Comparison of ENCODE assay signal across 23 mouse cellular contexts in the genomic region with DNA sequence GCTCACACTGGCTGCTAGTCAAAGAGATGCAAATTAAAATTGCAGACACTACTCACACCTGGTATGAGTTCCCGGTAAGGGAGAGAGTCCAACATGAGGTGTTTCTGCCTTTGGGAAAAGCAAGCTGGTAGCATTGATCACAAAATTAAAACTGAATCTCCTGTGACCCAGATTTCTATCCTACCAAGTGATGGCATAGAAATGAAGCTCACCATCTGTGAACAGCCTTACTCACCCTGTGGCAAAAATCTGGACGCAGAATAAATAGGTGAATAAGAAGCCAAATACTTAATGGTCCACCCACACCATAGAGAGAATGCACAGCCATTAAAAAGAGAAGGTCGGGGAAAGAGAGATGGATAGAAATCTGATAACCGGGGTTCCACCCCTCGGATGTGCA.
"Had no signal": no experiment of that assay in that cellular context is flagged by ENCODE, and none has a peak within 500 bp of the region (broad histone marks: within the 10 kb centered on the region; RNA-seq: fewer than 3 reads in every experiment).

No protein-coding gene starts in this region.

- H3K9me3 ChIP-seq: limb, embryonic 12.5 days; limb, embryonic 15.5 days; midbrain, embryonic 12.5 days; midbrain, embryonic 15.5 days; neural tube, embryonic 12.5 days; neural tube, embryonic 15.5 days had no signal

- H3K27me3 ChIP-seq: limb, embryonic 12.5 days; limb, embryonic 15.5 days; midbrain, embryonic 12.5 days; midbrain, embryonic 15.5 days; neural tube, embryonic 12.5 days; neural tube, embryonic 15.5 days had no signal

- ATAC-seq: liver, postnatal 0 days; lung, postnatal 0 days; midbrain, embryonic 15.5 days had no signal

- H3K36me3 ChIP-seq: limb, embryonic 12.5 days; limb, embryonic 15.5 days; midbrain, embryonic 12.5 days; midbrain, embryonic 15.5 days; neural tube, embryonic 12.5 days; neural tube, embryonic 15.5 days had no signal

- H3K4me1 ChIP-seq: limb, embryonic 12.5 days; limb, embryonic 15.5 days; midbrain, embryonic 12.5 days; neural tube, embryonic 12.5 days had no signal

- DNase-seq: kidney, postnatal 10 days; kidney, postnatal 4 days; left cerebral cortex, postnatal 4 days; liver, postnatal 0 days; lung, embryonic 14.5 days; right cerebral cortex, adult 18-20 months; right cerebral cortex, postnatal 14 days; right cerebral cortex, postnatal 4 days; thymus, adult 2 months; thymus, postnatal 14 days; thymus, postnatal 4 days had no signal

- H3K4me3 ChIP-seq: left cerebral cortex, adult 2 months; limb, embryonic 12.5 days; limb, embryonic 15.5 days; midbrain, embryonic 12.5 days; midbrain, embryonic 15.5 days; neural tube, embryonic 12.5 days; neural tube, embryonic 15.5 days had no signal

- H3K4me2 ChIP-seq: limb, embryonic 12.5 days; limb, embryonic 15.5 days; liver, embryonic 11.5 days; lung, embryonic 14.5 days; midbrain, embryonic 12.5 days; midbrain, embryonic 15.5 days; neural tube, embryonic 12.5 days; neural tube, embryonic 15.5 days had no signal

- H3K9ac ChIP-seq: limb, embryonic 12.5 days; limb, embryonic 15.5 days; liver, embryonic 14.5 days; liver, postnatal 0 days; lung, embryonic 14.5 days; midbrain, embryonic 12.5 days; midbrain, embryonic 15.5 days; neural tube, embryonic 12.5 days; neural tube, embryonic 15.5 days had no signal

- H3K27ac ChIP-seq: left cerebral cortex, adult 2 months; limb, embryonic 12.5 days; limb, embryonic 15.5 days; liver, embryonic 14.5 days; macrophage; midbrain, embryonic 12.5 days; midbrain, embryonic 15.5 days; neural tube, embryonic 12.5 days; neural tube, embryonic 15.5 days; stomach, postnatal 0 days had no signal
